Mouse (Mus musculus) MEL-GATA-1-ER (cell line): ENCODE measurements around the gene Tbc1d16.

Experiments
- DNase-seq: peaks from one replicate; pipeline ENCODE4 v3.0.0-alpha.2; 2012; ENCODE audit warnings: low read depth; ENCODE audit errors: extremely low read depth

Tbc1d16 gene

DNA sequence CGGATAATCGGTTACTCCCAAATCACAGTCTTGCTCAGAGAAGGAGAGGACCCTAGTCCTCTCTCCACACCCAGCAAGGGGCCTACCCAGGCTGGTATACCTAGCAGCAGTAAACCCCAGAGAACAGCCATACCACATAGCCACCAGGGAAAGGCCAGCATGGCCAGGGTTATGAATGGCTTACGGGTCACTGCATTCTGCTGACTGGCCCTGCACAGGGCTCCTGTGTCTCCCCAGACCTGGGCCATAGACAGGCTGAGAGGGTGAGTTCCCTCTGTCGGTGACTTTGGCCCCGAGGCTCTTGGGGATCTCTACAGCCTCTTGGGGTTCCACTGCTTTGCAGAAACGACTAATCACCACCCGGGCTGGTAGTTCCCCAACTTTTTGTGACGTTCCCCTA, 50.0 kb downstream of the Tbc1d16 start:
- DNase-seq, result no peak

DNA sequence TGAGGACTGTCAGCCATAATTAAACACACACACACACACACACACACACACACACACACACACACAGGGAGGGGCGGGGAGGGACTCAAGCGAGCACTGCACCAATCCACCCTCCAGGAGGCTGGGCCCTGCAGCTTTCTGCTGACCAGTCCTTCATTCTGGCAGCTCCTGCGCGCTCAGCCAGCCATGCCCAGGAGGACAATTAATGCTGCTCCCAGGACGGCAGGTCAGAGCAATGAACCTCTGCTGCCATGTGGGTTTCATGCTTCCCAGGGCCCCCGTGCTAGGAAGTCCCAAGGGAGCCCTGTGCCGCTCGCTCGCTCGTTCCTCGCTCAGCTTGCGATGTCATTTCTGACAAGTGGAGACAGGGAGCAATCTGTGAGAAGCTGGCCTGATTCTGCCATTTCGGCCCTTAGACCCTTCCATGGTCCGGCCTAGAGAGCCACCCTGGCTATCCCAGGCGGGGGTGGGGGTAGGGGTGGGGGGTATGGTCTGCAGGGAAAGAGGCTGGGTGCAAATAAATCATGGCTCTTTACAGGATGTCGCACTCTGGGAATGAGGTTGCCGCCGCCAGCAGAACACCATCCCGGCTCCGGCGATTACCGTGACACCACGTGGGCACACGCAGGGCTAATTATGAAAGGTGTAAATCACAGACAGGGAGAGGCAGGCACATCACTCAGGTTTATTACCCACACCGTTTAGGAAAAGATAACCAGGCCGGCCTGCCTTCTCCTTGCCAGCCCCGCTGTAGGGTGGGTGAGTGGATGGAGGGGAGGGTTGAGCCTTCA, 51.7 kb downstream of the Tbc1d16 start:
- no peak for DNase-seq

DNA sequence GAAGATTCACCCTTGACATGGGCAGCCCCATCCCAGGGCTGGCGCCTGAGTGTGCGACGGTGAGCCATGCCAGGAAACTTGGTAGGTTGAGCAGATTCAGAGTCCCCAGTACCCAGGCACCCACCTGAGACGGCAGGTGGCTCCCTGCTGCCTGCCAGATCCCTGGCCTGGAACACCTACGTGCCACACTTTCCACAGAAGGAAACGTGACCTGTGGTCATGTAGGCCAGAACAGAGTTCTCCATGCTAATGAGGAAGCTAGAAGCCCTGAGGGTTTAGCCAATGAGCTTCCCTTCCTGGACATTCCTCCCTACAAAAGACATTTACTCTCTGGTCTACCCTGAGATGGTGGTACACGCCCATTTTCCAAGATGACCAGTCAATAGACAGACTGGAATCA, 56.7 kb downstream of the Tbc1d16 start:
- DNase-seq, result no peak

DNA sequence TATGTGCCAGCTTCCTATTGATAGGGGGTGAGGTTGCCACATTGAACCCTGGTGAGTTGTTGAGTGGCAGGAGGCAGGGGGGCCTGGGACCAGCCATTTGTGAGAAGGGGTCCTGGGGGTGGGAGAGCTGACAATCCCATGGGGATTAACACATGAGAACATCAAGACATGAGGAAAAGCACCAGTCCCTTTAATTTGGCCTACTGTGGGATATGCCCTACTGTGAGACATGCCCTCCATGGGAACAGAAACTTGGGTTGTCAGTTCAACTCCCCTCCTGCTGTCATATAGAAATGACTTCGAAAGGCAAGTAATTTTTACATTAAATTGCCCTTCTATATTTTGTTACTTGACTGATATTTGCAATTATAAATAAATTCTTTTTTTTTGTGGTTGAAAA, 59.4 kb downstream of the Tbc1d16 start:
- no peak for DNase-seq

DNA sequence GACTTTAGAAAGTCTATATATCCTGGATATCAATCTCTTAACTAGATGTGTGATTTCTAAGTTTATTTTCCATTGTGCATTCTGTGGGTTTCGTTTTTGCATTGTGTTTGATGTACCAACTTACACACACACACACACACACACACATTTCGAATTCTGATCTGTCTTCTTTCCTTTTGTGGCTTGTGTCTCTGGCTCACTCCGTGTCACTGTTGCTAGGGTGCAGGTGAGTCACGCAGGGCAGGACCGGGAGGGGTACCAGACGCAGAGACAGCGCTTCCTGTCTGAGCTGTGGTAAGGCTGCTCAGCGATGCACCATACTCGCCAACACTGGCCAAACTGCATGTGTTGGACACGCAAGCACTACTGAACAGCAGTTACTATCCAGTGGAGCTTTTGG, 62.3 kb downstream of the Tbc1d16 start:
- no peak for DNase-seq

DNA sequence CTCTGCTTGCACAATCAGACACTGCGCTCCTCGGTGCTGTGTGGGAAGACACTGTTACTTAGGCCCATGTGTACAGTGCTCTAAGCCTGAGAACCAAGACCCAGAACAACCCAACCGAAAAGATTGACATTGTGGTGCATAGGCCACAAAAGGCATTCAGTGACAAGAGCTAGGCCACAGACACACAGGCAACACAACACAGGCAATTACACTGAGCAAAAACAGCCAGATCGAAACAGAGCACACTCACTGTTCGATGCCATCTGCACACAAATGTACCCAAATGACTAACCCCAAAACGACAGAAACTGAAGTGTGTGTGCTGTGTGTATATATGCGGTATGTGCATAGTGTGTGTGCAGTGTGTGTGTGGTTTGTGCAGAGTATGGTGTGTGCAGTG, 63.9 kb downstream of the Tbc1d16 start:
- DNase-seq, result no peak

DNA sequence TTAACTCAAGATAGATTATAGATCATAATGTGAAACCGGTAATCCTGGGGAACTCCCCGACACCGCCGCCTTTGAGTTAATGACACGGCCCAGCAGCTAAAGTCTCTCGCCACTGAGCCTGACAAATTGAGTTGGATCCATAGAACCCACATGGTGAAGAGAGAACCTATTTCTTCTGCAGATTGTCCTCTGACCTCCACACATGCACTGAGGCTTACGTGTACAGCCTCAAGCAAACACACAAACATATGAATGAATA, 64.6 kb downstream of the Tbc1d16 start:
- no peak for DNase-seq

DNA sequence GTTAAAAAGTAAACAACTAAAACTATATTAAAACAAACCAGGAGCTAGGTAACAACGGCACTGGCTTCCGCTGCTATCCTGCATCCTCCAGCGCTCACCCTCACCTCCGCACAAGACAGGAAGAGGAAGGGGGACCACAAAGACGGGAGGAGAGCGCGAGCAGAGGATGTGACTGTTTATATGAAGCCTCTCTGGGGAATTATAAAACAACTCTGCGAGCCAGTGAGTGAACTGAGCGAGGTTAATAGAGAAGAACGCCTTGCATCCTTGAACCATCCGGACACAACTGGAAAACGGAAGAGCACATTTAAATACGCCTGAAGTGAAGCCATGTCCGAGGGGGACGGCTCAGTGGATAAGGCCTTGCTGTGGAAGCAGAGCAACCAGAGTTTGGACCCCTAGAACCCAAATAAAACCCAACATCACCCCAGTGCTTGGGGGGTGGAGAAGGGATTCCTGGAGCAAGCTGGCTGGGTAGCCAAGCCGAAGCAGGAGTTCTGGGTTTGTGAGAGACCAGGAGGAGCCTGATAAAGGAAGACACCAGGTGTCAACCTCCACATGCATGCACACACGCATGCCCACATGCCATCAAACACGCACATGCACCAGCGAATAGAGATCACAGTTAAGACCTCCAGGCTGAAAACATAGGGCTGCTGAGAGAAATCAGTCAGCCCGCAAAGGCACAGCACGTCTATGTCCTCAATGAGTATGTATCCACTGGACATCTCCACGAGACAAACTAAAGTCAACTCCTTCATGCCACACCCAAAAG, 65.2 kb downstream of the Tbc1d16 start:
- DNase-seq, result no peak

DNA sequence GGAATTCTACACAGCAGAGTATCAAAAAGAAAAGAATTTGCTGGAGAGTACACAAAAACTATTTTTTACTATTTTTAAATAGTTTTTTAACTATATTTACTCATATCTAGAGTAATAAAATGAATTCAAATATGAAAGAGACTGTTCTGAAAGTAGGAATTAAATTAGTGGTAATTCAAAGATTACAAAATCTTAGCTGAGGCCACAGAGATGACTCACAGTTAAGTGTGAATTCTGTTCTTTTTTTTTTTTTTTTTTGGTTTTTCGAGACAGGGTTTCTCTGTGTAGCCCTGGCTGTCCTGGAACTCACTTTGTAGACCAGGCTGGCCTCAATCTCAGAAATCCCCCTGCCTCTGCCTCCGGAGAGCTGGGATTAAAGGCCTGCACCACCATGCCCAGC, 66.6 kb downstream of the Tbc1d16 start:
- DNase-seq, result no peak

DNA sequence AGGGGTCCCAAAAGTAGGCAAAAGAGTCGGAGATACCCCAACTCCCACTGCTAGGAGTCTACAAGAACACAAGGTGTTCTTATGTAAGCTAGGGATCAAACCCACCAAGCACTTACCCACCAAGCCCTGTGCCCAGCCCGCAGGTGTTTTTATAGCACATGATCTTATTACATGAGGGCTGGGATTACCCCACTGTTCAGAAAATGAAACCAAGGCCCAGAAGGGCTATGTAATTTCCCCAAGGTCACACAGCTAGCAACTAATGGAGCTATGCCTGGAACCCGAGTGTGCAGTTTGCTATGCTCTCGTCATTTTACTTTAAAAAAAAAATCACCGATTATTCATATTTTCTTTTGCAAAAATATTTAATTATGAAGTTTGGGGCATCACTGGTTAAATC, 68.2 kb downstream of the Tbc1d16 start:
- DNase-seq, result no peak

DNA sequence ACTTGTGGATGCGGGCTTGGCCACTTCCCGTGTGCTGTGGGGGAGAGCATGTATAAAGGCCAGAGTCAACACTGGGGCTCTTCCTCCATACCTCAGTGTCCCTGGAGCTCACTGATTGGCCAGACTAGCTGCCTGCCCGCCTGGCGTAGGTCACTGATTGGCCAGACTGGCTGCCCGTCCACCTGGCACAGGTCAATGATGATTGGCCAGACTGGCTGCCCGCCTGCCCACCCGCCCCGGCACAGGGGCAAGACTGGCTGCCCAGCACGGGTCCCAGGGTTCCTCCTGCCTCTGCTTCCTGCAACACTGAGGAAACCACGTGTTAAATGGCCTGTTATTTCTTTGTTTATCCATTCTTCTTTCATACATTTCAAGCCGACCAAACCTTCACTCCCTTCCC, 68.8 kb downstream of the Tbc1d16 start:
- peak; percentile 94 for DNase-seq

DNA sequence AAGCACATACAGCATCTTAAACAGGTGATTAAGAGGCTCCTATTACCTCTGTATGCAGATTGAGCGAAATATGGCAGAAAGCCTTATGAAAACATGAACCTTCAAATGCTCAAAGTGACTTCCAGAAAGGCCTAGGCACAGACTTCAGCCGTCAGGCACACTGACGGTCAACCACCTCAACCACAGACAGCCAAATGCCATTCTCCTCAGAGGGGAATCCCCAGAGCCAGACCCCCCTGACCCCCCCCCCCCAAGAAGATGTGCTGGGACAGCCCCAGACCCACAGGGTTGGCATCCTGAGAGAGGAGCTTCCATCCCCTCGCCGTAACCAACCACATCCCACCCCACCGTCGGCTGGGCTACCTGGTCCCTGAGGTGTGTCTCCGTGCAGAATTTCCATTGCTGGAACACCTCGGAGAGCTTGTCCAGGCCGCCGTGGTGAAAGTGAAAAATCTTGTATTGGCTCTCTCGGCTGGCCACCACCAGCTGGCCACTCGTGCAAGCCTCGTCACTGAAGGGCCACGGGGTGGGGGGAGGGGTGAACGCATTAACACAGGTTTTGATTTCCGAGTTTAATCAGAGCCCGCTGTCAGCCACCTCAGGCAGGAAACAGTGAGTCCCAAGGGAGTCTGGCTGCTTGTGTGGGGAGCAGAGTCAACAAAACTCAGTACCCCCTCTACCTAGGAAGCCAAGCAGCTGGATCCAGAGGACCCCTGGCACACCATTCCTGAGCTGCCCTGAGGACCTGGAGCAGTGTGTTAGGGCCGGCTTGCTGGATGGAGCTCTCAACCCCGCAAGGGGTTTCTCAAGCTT, 70.7 kb downstream of the Tbc1d16 start:
- no peak for DNase-seq

DNA sequence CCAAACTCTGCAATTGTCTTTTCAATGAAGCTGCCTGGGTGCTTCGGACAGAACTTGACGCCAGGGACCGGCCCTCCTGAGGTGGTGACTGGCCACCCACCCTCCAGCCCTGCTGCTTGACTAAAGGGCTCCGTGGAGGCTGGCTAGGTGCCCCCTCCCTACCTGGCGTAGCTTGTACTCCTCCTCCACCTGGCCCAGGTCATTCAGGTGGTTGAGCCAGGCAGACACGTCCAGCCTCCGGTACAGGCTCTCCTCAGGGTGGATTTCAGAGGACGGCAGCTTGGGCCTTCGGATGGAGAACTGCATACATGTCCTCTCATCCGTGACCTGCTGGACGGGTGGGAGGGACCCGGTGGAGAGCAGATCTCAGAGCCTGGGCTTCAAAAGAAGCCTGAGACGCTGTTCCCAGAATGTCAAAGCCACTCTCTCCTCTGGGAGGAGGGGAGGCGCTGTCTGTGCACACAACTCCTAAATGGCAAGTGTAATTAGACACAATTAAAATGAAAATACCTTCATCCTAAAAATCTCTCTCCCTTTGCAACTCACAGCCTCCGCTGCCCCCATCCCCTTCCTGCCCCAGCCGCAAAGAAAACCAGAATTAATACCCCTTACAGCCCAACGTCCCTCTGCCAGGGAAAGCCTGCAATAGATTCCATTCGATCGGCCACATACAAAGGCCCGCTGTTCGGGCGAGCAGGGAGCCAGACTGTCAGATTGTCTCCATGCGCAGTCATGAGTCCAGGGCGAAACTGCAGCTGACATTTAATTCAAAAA, 71.6 kb downstream of the Tbc1d16 start:
- DNase-seq, result no peak

DNA sequence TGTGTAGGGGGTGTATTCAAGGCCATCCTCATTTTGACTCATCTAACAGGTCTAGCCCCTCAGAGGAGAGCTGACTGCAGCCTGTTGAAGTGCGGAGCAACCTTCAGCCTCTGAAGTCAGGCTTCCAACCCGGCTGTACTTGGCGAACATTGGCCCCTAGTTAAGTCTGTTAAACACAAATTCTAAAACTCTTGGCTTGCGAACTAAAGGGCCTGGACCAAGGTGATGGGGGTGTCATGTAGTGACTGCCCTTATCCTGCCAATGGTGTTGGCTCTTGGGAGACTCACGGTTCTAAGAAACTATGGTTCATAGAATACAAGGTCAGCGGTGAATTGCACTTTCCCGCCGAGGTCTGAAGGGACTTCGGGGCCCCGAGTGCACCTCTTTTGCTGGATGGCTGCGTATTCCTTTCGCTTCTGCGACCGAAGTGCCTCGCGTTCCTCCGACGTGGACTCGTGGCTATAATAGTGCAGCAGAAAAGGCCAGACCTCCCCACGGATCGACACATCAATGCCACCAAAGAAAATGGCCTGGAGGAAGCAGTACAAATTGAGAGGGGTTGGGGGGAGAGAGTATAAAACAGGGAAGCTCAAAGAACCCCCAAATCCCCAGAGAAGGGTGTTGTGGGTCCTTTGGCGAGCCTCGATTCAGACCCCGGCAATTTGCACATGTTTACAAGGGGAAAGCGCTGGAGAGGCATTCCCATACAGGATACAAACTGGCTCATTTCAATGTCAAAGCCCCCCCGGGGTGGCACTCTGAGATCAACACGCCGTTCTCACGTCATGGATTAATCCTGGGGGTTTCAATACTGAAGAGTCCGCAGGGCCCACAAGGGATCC, 72.4 kb downstream of the Tbc1d16 start:
- DNase-seq, result no peak

DNA sequence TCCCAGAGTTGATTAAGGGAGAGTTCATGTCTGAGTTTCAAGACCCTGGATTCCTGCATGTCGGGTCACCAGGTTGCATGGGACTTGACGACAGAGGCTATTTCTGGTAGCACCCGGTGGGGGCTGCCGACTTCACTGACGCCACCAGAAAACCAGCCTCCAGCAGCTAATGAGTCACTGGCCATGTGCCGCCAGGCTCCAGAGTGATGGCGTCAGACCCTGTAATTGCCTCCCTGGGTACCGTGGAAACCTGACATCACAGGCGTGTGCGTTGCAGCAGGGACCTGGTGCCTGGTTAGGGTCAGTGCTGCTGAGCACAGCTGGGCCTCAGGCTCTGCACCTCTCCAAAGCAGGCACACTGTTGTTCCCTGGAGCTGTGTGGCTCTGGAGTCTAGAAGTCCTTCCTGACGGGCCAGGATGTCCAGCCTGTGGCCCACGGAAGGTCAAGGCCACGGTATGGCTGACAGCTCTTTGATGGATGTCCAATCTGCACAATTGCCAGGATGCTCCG, 75.9 kb downstream of the Tbc1d16 start:
- no peak for DNase-seq

DNA sequence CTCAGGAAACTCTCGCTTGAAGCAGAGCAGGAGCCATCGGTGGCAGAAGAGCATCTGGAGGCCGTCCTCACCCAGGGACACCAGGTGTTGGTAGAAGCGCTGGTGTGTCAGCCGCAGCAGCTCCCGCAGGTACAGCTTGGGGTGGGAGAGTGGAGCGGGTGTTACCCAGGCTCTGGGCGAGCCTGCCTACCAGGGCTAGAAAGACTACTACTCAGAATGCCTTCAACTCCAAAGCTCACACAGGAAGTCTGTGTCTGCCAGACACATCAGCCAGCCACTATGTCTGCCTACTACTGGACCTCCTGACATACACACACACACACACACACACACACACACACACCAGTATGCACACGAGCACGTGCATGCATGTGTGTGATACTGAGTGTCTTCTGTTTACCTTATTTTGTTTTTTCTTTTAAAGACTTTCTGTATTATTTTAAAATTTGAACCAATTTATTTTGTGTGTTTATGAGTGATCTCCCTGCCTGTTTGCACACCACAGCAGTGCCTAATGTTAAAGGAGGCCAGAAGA, 77.2 kb downstream of the Tbc1d16 start:
- DNase-seq, result no peak

DNA sequence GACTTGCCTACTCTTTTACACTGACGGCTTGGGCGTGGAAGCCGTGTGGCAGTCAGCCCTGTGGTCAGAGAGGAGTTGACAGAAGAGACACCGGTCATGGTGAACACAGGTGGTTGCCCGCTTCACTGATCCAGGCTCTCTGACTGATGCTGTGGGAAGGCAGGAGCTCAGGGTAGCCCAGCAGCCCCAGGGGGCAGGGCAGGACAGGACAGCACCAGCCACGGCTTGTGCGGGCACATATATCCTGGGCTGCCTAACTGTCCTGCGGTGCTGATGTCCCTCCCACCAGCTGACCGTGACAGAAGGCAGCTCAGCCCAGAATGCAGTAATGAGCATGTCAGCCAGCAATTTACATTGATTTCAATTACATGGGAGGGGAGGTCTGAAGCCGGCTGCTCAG, 77.9 kb downstream of the Tbc1d16 start:
- DNase-seq, result no peak

DNA sequence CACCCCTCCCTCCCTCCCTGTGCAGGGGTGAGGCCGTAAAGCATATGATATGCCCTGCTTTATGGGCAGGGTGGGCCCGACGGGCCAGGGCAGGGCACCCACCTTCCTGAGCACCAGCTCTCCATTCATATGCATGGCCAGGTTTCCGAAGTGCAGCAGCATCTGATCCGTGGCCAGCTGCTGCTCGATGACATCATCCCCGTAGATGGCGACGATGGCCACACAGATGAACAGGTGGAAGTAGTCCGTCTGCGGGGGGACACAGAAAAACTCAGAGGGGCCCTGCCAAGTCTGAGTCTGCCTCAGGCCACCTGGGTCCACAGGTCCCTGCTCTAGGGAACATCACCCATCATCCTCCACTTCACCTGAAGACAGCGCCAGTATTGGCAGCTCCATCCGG, 79.5 kb downstream of the Tbc1d16 start:
- no peak for DNase-seq

DNA sequence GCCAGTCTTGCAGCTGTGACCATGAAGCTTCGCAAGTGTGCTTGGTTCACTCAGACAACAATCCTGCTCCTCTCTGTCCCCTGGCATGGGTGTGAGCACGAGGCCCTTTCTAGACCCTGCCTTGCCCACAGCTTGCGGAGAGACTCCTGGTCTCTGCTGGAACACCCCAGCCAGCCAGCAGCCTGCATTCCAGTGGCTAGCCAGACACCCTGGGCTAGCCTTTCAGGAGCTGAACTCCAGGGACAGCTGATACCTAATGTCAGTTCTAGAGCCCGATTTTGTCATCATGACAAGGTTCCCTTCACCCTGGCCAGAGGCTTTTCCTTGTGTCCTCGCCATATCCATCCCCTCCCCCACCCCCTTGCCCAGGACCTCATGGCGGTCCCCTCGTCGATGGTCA, 81.1 kb downstream of the Tbc1d16 start:
- DNase-seq, result no peak

DNA sequence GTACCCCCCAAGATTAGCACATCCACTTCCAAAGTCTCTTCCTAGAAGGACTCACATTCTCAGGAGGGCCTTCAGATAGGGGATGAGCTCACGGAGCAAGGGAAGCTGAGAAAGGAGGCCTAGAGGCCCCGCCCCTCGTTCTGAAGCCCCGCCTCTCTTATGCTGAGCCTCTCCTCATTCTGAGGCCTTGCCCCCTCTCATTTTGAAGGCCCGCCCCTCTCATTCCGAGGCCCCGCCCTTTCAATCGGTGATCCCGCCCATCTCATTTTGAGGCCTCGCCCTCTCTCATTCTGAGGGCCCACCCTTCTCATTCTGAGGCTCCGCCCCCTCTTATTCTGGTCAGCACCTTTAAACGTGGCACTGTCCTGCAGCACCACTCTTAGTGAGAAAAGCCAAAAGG, 82.2 kb downstream of the Tbc1d16 start:
- DNase-seq, result no peak
